Mouse (Mus musculus) intestine, embryonic 14.5 days (tissue): ENCODE measurements around the gene Hoxc9. TPM values are rescaled to one million over a fixed set of nuclear protein-coding genes. Genes with fewer than 3 reads are reported as not detected.

Experiments used
- ATAC-seq: fragments of 200-750 bp; cut with Nextera tagmentation; replicated peaks from 2 replicates; pipeline ENCODE4 v1.8.0; 2017; ENCODE audit warnings: low read depth, moderate number of reproducible peaks, moderate TSS enrichment, moderate library complexity; ENCODE audit not compliant: low FRiP score, low TSS enrichment
- DNase-seq: peaks from one replicate; pipeline ENCODE4 v3.0.0-alpha.2; 2018; ENCODE audit warnings: low spot score
- H3K27ac ChIP-seq: fragments of 300-500 bp; sonication (generic); 2 replicates; pipeline ENCODE4 v1.5.1; 2014; ENCODE audit warnings: low read depth, mild to moderate bottlenecking, control low read depth
- H3K27me3 ChIP-seq: fragments of 300-500 bp; sonication (generic); replicated peaks from 2 replicates; pipeline ENCODE4 v1.6.1; 2014; ENCODE audit warnings: low read length, control low read depth; ENCODE audit not compliant: control insufficient read depth, insufficient read depth
- H3K36me3 ChIP-seq: fragments of 300-500 bp; sonication (generic); 2 replicates; pipeline ENCODE4 v1.6.1; 2014; ENCODE audit warnings: low read length, control low read depth; ENCODE audit not compliant: control insufficient read depth, insufficient read depth
- H3K4me1 ChIP-seq: fragments of 300-500 bp; sonication (generic); replicated peaks from 2 replicates; pipeline ENCODE4 v1.6.1; 2014; ENCODE audit warnings: low read length, control low read depth, mixed read lengths; ENCODE audit not compliant: control insufficient read depth, insufficient read depth
- H3K4me2 ChIP-seq: fragments of 300-500 bp; sonication (generic); 2 replicates; pipeline ENCODE4 v1.6.1; 2014; ENCODE audit warnings: low read length
- H3K4me3 ChIP-seq: fragments of 300-500 bp; sonication (generic); 2 replicates; pipeline ENCODE4 v1.5.1; 2014; ENCODE audit warnings: low read depth, low read length, control low read depth, mixed read lengths
- H3K9ac ChIP-seq: fragments of 300-500 bp; sonication (generic); 2 replicates; pipeline ENCODE4 v1.6.1; 2014; ENCODE audit warnings: mild to moderate bottlenecking, low read length
- H3K9me3 ChIP-seq: fragments of 300-500 bp; sonication (generic); 2 replicates; pipeline ENCODE4 v1.6.1; 2016; ENCODE audit warnings: low read length, control low read depth; ENCODE audit not compliant: control insufficient read depth
- WGBS: fragments of 180-500 bp; shearing (Covaris S2); extraction: QIAGEN DNeasy Blood & Tissue Kit; methylation state at CpG from one replicate; pipeline ENCODE4 v1.1.7; 2014; 5-methylcytosine and 5-hydroxymethylcytosine counted together
- polyA plus RNA-seq: library from polyadenylated mRNA; unstranded; fragments of >200 nt; fragmentation: Nextera tagmentation; extraction: Ambion mirVana; gene quantifications from 2 replicates; pipeline ENCODE4 v1.2.1, GENCODE M21; 2014

Gene Hoxc9
- polyA plus RNA-seq, 1 experiment from 2014 or later = 1.7 TPM

DNA sequence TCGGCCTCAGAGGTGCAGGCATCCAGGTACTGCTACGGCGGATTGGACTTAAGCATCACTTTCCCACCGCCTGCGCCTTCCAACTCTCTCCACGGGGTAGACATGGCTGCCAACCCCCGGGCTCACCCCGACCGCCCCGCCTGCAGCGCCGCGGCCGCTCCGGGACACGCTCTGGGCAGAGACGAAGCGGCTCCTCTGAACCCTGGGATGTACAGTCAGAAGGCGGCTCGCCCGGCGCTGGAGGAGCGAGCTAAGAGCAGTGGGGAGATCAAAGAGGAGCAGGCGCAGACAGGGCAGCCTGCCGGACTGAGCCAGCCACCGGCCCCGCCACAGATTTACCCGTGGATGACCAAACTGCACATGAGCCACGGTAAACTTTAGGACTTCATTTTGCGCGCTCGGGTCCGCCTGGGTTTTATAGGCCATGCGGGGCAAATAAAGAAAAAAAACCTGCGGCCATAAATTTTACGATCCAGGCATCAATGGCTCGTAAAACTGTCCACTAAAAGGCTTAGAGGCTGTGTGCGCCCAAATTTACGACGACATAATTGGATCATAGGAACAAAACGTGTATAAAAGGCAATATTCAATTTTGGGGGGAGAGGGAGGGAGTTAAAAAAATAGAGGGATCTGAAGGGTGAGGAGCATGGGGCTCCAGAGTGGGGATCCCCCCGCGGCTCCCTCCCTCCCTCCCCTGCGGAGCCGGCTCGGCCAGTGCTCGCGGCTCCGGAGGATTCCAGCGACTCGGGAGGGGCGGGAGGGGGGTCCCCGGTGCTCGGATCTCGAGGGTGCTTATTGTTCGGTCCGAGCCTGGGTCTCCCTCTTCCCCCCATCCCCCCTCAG, 38.1 kb downstream of the Hoxc9 start:
- ATAC-seq (peak; percentile 41), DNase-seq (peak; percentile 89)
- Histone ChIP-seq H3K27me3 (peaks cover 84% of the 10 kb centered on the region), H3K36me3 (no peaks in the 10 kb centered on the region), H3K4me1 (peaks cover 33% of the 10 kb centered on the region), H3K9ac (peak overlapping the region; percentile 75), H3K9me3 (no peaks in the 10 kb centered on the region), H3K27ac (peak overlapping the region; percentile 89), H3K4me2 (peak overlapping the region; percentile 51), H3K4me3 (peak overlapping the region; percentile 47)
- under 1% methylated on average over 51 of the region's 57 CpGs for WGBS

DNA sequence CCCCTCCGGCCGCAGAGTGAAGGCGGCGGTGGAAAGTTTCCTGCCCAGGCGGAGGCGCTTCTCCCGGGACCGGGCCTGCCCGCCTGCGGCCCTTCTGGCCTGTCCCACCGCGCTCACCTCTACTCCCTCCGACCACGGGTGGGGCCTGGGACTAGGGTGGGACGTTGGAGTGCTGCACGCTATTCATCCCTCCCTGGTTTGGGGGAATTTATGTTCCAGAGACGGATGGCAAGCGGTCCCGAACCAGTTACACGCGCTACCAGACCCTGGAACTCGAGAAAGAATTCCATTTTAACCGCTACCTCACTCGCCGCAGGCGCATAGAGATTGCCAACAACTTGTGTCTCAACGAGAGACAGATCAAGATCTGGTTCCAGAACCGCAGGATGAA, 38.8 kb downstream of the Hoxc9 start:
- DNase-seq (no peak), ATAC-seq (peak; percentile 24)
- peaks cover 32% of the 10 kb centered on the region for H3K4me1 ChIP-seq
- H3K27me3 ChIP-seq = peaks cover 85% of the 10 kb centered on the region
- H3K4me3 ChIP-seq = peak overlapping the region; percentile 47
- no peaks in the 10 kb centered on the region for H3K9me3 ChIP-seq
- WGBS = 4% methylated on average over 27 of the region's 28 CpGs
- peak overlapping the region; percentile 75 for H3K9ac ChIP-seq
- H3K4me2 ChIP-seq = peak overlapping the region; percentile 51
- H3K27ac ChIP-seq = peak overlapping the region; percentile 89
- no peaks in the 10 kb centered on the region for H3K36me3 ChIP-seq

GRCm38 (mm10) chr15:103015406-103016166, 39.3 kb downstream of the Hoxc9 start:
- peak overlapping the region; percentile 47 for H3K4me3 ChIP-seq
- no peaks in the 10 kb centered on the region for H3K36me3 ChIP-seq
- H3K4me2 ChIP-seq = peak overlapping the region; percentile 51
- peaks cover 31% of the 10 kb centered on the region for H3K4me1 ChIP-seq
- WGBS = 13% methylated on average over 19 of the region's 19 CpGs
- H3K27ac ChIP-seq = peak overlapping the region; percentile 89
- peak overlapping the region; percentile 75 for H3K9ac ChIP-seq
- ATAC-seq = no peak
- no peak for DNase-seq
- peaks cover 86% of the 10 kb centered on the region for H3K27me3 ChIP-seq
- no peaks in the 10 kb centered on the region for H3K9me3 ChIP-seq

- peak within 1 kb of the TSS; percentile 32 for H3K4me2 ChIP-seq
- H3K9me3 ChIP-seq = no peaks in the 10 kb centered on the region
- 32% methylated on average over 9 of the region's 9 CpGs for WGBS
- H3K4me3 ChIP-seq = no peak within 1 kb of the TSS
- no peak for ATAC-seq
- DNase-seq = no peak
- 0 out of 2 replicates have a peak within 1 kb of the TSS, but pooled peaks have one; percentile 4 for H3K9ac ChIP-seq
- peak within 1 kb of the TSS; percentile 71 for H3K27ac ChIP-seq
- H3K4me1 ChIP-seq = peaks cover 19% of the 10 kb centered on the region
- peaks cover 89% of the 10 kb centered on the region for H3K27me3 ChIP-seq
- no peaks in the 10 kb centered on the region for H3K36me3 ChIP-seq
Observed at GRCm38 (mm10) chr15:103018636-103019035, 42.4 kb downstream of the Hoxc9 start, which contains the start of gene Hoxc4. Gene Hoxc4, plus strand, starts transcription at chr15:103018934.

DNA sequence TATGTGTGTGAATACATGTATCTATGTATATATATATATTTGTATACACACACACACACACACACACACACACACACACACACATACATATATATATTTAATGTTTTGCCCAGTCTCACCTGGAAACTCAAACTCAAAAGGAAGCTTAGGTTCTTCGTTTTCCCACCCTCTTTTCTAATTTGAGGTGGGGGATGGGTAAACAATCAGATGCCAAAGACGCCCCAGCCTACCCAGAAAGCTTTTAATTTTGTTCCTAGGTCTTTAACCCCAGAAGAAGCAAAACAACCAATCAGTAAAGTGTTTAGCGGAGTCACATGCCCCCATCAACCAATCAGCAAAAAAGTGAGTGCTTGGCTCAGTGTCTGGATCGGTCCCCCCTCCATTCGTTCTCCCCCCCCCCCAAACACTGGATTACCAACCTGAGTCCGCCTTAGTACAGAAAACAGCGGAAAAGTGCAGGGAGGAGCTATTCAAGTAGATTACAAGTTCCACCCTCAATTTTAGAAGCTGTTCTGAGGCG, 44.7 kb downstream of the Hoxc9 start:
- peaks cover 92% of the 10 kb centered on the region for H3K27me3 ChIP-seq
- peak overlapping the region; percentile 32 for H3K4me2 ChIP-seq
- H3K9ac ChIP-seq = no peak overlapping the region
- no peaks in the 10 kb centered on the region for H3K36me3 ChIP-seq
- H3K4me1 ChIP-seq = peaks cover 19% of the 10 kb centered on the region
- 17% methylated on average over 8 of the region's 8 CpGs for WGBS
- ATAC-seq (no peak), DNase-seq (no peak)
- H3K9me3 ChIP-seq = no peaks in the 10 kb centered on the region
- H3K4me3 ChIP-seq = no peak overlapping the region
- H3K27ac ChIP-seq = no peak overlapping the region

DNA sequence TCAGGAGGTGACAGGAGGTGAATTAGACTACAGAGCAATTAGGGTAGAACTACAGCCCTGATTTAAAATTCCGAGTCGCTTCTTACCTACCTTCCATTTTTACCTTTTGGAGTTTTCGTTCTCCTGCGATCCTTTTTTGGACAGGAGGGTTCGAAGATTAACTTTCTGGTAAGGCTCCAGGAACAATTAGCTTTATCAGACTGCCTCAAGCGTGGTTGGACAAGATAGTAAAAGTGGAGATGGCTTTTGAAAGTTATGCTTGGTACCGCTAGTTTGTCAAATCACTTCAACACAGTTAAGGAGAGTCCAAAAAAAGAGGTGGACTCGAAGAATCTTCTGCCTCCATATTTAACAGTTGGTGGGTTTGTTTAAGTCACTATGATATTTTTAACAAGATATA, 45.3 kb downstream of the Hoxc9 start:
- no peak for DNase-seq
- WGBS = 21% methylated on average over 8 of the region's 8 CpGs
- no peak for ATAC-seq
- H3K27ac ChIP-seq = no peak overlapping the region
- H3K27me3 ChIP-seq = peaks cover 92% of the 10 kb centered on the region
- peak overlapping the region; percentile 32 for H3K4me2 ChIP-seq
- no peak overlapping the region for H3K4me3 ChIP-seq
- H3K4me1 ChIP-seq = peaks cover 19% of the 10 kb centered on the region
- no peaks in the 10 kb centered on the region for H3K9me3 ChIP-seq
- H3K9ac ChIP-seq = no peak overlapping the region
- no peaks in the 10 kb centered on the region for H3K36me3 ChIP-seq

DNA sequence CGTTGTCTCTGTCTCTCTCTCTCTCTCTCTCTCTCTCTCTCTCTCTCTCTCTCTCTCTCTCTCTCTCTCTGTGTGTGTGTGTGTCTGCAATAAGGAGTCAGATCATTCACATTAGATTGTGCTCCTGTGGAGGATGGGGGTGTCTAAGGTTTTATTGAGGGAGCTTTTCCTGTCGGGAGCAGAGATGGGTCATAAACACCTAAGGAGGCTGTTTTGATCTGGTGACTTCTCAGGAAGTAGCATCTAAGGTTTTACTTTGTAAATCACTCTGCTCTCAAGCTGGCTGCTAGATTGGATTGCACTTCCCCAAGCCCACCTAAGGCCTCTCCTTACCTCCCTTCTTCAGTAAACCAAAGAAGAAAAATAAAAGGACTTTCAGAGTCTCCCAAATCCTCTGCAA, 47.9 kb downstream of the Hoxc9 start:
- no peak overlapping the region for H3K4me3 ChIP-seq
- H3K27ac ChIP-seq = no peak overlapping the region
- H3K27me3 ChIP-seq = peaks cover 95% of the 10 kb centered on the region
- no peak overlapping the region for H3K4me2 ChIP-seq
- no peaks in the 10 kb centered on the region for H3K9me3 ChIP-seq
- no peak for DNase-seq
- no peaks in the 10 kb centered on the region for H3K36me3 ChIP-seq
- 21% methylated on average over 2 of the region's 2 CpGs for WGBS
- no peaks in the 10 kb centered on the region; the same call in 1 of the 2 replicates for H3K4me1 ChIP-seq
- ATAC-seq = no peak
- H3K9ac ChIP-seq = no peak overlapping the region

GRCm38 (mm10) chr15:103027266-103028235, 51.3 kb downstream of the Hoxc9 start:
- no peaks in the 10 kb centered on the region for H3K36me3 ChIP-seq
- peak overlapping the region; percentile 18 for H3K4me2 ChIP-seq
- DNase-seq = no peak
- H3K27me3 ChIP-seq = peaks cover 83% of the 10 kb centered on the region
- 22% methylated on average over 43 of the region's 43 CpGs for WGBS
- ATAC-seq = no peak
- peaks cover 7% of the 10 kb centered on the region for H3K4me1 ChIP-seq
- no peak overlapping the region for H3K9ac ChIP-seq
- no peaks in the 10 kb centered on the region for H3K9me3 ChIP-seq
- H3K27ac ChIP-seq = no peak overlapping the region
- no peak overlapping the region for H3K4me3 ChIP-seq
